Mouse (Mus musculus) testis, adult 2 months (tissue): ENCODE data around the gene Mgat4a.

Source experiments
- CTCF ChIP-seq: fragments of 200-500 bp; IDR thresholded peaks from 2 replicates; pipeline ENCODE4 v1.5.1; 2012; ENCODE audit warnings: low read depth, mild to moderate bottlenecking, inconsistent platforms, low read length, moderate library complexity; ENCODE audit not compliant: control insufficient read depth, insufficient read depth, insufficient replicate concordance
- POLR2A ChIP-seq: fragments of 200-500 bp; IDR thresholded peaks from 2 replicates; pipeline ENCODE4 v1.6.1; 2012; ENCODE audit warnings: low read depth, mild to moderate bottlenecking, inconsistent platforms, low read length, moderate library complexity; ENCODE audit not compliant: control insufficient read depth

DNA sequence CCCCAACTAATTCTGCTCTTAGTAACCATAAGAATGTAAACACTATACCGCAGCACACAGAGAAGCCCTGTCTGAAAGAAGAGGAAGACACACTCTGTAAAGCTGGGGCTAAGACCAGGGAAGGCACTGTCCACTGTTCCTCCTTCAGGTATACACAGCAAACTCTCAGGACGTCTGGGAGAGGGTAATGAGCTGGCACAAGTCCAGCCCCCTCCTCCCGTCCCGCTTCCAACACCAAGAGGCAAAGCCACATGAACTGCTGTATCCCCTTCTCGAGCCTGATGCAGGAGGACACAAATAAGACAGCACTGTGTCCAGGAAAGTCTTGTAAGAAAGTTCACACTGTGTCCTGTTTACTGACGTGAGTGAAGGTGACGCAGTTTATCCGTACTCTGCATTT lies 40.1 kb downstream of the Mgat4a start:
- TF ChIP-seq CTCF = no peak
- TF ChIP-seq POLR2A = no peak
